Mouse (Mus musculus) heart, adult 2 months (tissue): ENCODE data around the gene Arntl.

Experiments
- CTCF ChIP-seq: fragments of 200-600 bp; IDR thresholded peaks from 2 replicates; pipeline ENCODE4 v1.8.1; 2022; ENCODE audit warnings: antibody characterized with exemption, mild to moderate bottlenecking, moderate library complexity
- EP300 ChIP-seq: fragments of 200-500 bp; IDR thresholded peaks from 2 replicates; pipeline ENCODE4 v1.6.1; 2011; ENCODE audit warnings: low read depth, low read length, control low read depth; ENCODE audit not compliant: insufficient read depth
- POLR2A ChIP-seq: fragments of 200-500 bp; IDR thresholded peaks from 2 replicates; pipeline ENCODE4 v1.6.1; 2011; ENCODE audit warnings: mild to moderate bottlenecking, low read depth, low read length, control low read depth; ENCODE audit not compliant: insufficient read depth

DNA sequence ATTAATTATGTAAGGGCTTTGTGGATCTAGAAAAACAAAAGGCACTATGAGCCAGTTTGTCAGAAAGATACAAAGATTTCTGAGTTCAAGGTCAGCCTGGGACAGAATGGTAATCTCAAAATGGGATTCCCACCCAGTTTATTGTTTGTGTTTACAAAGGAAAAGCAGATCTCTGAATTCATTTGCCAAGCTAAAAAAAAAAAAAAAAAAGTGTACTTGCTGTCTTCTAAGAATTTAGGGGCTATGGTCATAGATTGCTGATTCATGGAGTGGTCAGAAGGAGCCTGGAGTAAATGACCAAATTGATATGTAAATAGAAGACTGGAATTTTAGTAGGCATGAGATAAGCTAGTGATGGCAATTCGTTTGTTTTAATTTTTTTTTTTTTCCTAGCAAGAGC, 112.9 kb downstream of the Arntl start:
- no peak for TF ChIP-seq POLR2A
- TF ChIP-seq EP300, result no peak
- TF ChIP-seq CTCF, result no peak
